ENCODE assay signal across 14 mouse cellular contexts in the genomic region with DNA sequence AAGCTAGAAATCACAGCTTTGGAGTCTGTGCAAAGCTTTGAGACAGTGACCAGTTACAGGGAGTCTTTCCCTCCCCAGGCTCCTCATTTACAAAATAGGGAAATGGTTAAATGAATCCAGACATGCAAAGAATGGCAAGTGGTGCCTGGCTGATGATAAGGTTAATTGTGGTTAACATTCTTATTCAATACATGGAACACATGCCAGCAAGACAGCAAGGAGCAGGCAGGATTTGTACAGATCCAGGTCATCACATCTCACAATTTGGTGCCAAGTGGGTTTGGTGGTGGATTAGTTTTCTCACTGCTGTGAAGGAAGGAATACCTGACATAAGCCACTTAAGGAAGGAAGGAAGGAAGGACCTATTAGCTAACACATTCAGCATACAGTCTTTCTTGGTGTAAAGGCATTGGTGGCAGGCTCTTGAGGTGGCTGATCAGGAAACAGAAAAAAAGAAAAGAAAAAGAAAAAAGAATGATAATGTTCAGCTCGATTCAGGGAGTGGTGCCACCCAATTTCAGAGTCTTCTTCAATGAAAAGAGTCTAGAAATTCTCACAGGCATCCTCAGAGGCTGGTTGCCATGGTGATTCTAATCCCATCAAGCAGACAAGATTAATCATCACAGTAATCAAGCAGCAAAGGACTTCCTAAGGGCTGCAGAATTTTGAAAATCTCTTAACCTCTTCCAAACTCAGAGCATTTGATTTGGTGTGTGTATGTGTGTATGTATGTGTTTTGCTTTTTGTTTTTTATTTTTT. TPM values are rescaled to one million over a fixed set of nuclear protein-coding genes. Genes with fewer than 3 reads are reported as not detected.
DNase-seq lines count a peak whose midpoint lies in the region; ATAC-seq and TF ChIP-seq lines count a peak whose summit lies in the region.
"Had no signal": no experiment of that assay in that cellular context is flagged by ENCODE, and none has a peak within 500 bp of the region (broad histone marks: within the 10 kb centered on the region; RNA-seq: fewer than 3 reads in every experiment).

No protein-coding gene starts in this region.

- no peaks in the 10 kb centered on the region for H3K9me3 ChIP-seq in hindbrain, embryonic 15.5 days
- H3K9me3 ChIP-seq: megakaryocyte, embryonic 14.5 days; stomach, embryonic 15.5 days had no signal

- H3K27me3 ChIP-seq in hindbrain, embryonic 15.5 days, result no peaks in the 10 kb centered on the region
- H3K27me3 ChIP-seq: megakaryocyte, embryonic 14.5 days; stomach, embryonic 15.5 days had no signal

- 7% methylated on average over 1 of the region's 1 CpGs for WGBS in hindbrain, embryonic 15.5 days
- 5% methylated on average over 1 of the region's 1 CpGs for WGBS in olfactory bulb, adult 2 months

- H3K4me3 ChIP-seq in left cerebral cortex, adult 2 months, result no peak overlapping the region
- no peak overlapping the region for H3K4me3 ChIP-seq in hindbrain, embryonic 15.5 days
- no peak overlapping the region for H3K4me3 ChIP-seq in olfactory bulb, adult 2 months (ENCODE audit: insufficient read depth, low read depth, low read length)
- H3K4me3 ChIP-seq: megakaryocyte, embryonic 14.5 days; stomach, embryonic 15.5 days had no signal

- H3K9ac ChIP-seq in hindbrain, embryonic 15.5 days, result no peak overlapping the region
- H3K9ac ChIP-seq: liver, embryonic 14.5 days; stomach, embryonic 15.5 days had no signal

- peak; percentile 55 to 60 for DNase-seq in cerebellum, postnatal 14 days
- no peak for DNase-seq in cerebellum, postnatal 25 days
- DNase-seq in left cerebral cortex, adult 2 months (ENCODE audit: extremely low spot score in 1 of 2, low spot score in 2 of 2), result no peak
- no peak for DNase-seq in left cerebral cortex, adult 8-10 months (ENCODE audit: low spot score in 2 of 2)
- DNase-seq in ovary, adult 18-20 months (ENCODE audit: low spot score), result no peak
- DNase-seq in urinary bladder, postnatal 36 days (ENCODE audit: low spot score in 2 of 2), result no peak
- DNase-seq: adrenal gland, postnatal 14 days; cerebellum, postnatal 36 days had no signal

- H3K4me1 ChIP-seq in hindbrain, embryonic 15.5 days (replicated peaks), result peaks cover 31% of the 10 kb centered on the region
- H3K4me1 ChIP-seq in olfactory bulb, adult 2 months (ENCODE audit: control insufficient read depth, insufficient read depth, low read length), result peaks cover 20% of the 10 kb centered on the region

- ATAC-seq in hindbrain, embryonic 15.5 days (ENCODE audit: low FRiP score, low read depth), result peak; percentile 74
- ATAC-seq: intestine, embryonic 16.5 days had no signal

- TF ChIP-seq POLR2A in olfactory bulb, adult 2 months (IDR thresholded peaks at IDR 0.05; ENCODE audit: insufficient read depth, low read depth, low read length), result no peak

- no peak for TF ChIP-seq CTCF in left cerebral cortex, adult 2 months (IDR thresholded peaks at IDR 0.05)
- no peak for TF ChIP-seq CTCF in olfactory bulb, adult 2 months (IDR thresholded peaks at IDR 0.05; ENCODE audit: insufficient read depth, low read depth, low read length)

- no peak overlapping the region for H3K4me2 ChIP-seq in hindbrain, embryonic 15.5 days
- H3K4me2 ChIP-seq: stomach, embryonic 15.5 days had no signal

- H3K27ac ChIP-seq in left cerebral cortex, adult 2 months, result peak overlapping the region; percentile 36
- H3K27ac ChIP-seq in hindbrain, embryonic 15.5 days (replicated peaks), result peak overlapping the region; percentile 77
- peak overlapping the region; percentile 59; the same call in 1 of the 2 replicates for H3K27ac ChIP-seq in olfactory bulb, adult 2 months (ENCODE audit: insufficient read depth, low read depth, low read length)
- H3K27ac ChIP-seq: liver, embryonic 14.5 days; stomach, embryonic 15.5 days had no signal

- intact Hi-C loops in left cerebral cortex, adult 2 months (cut with DNase I), result loop anchor here (5.0 kb wide), 1 partner anchor 142 kb away; no protein-coding TSS in a partner anchor

- no peaks in the 10 kb centered on the region for H3K36me3 ChIP-seq in hindbrain, embryonic 15.5 days

RNA-seq across cellular contexts. Expression of gene Bag3, which starts 27.1 kb away (rescaled TPM):
- total RNA-seq in left cerebral cortex, adult 2 months (2021), result 1 to 10 TPM; 7.8 to 8.0 TPM
- 10 to 100 TPM in 1 of 4 experiments, 1 to 10 TPM in 3; 8.2 to 10.2 (median 9.3) TPM for total RNA-seq in left cerebral cortex, adult 8-10 months (2022)
- polyA plus RNA-seq in hindbrain, embryonic 15.5 days (2015; fragmentation: Nextera tagmentation; extraction: Ambion mirVana), result 2.6 and 3.9 TPM in 2 replicates
- not detected in 2 replicates for polyA plus RNA-seq in olfactory bulb, adult 2 months (2012; ENCODE audit: insufficient read depth, insufficient read length, low replicate concordance, missing spikeins)

Comparison
In these comparisons a context has a peak if more than half of its experiments do, and no peak if none do; other contexts are left out.
1. DNase-seq: peak in cerebellum, postnatal 14 days (2 of 2); none in cerebellum, postnatal 25 days (0 of 2), left cerebral cortex, adult 2 months (0 of 2), left cerebral cortex, adult 8-10 months (0 of 2), ovary, adult 18-20 months (single experiment) and urinary bladder, postnatal 36 days (0 of 2).
2. Peak in every context shown above with its lines, with median percentiles within 50 percentile points of each other: H3K27ac ChIP-seq.